Mouse (Mus musculus) heart, embryonic 12.5 days (tissue): ENCODE data around the gene Prkab1. TPM values are rescaled to one million over a fixed set of nuclear protein-coding genes. Genes with fewer than 3 reads are reported as not detected.

Source experiments
- ATAC-seq: fragments of 200-750 bp; cut with Nextera tagmentation; 2 replicates; pipeline ENCODE4 v1.8.0; 2017; ENCODE audit warnings: moderate TSS enrichment, moderate library complexity; ENCODE audit not compliant: insufficient number of reproducible peaks, low FRiP score
- H3K27ac ChIP-seq: fragments of 300-500 bp; sonication (generic); 2 replicates; pipeline ENCODE4 v1.5.1; 2016; ENCODE audit warnings: mild to moderate bottlenecking, moderate library complexity; ENCODE audit not compliant: poor library complexity, severe bottlenecking
- H3K27me3 ChIP-seq: fragments of 300-500 bp; sonication (generic); replicated peaks from 2 replicates; pipeline ENCODE4 v1.6.1; 2016; ENCODE audit warnings: mild to moderate bottlenecking, moderate library complexity
- H3K36me3 ChIP-seq: fragments of 300-500 bp; sonication (generic); 2 replicates; pipeline ENCODE4 v1.6.1; 2016; ENCODE audit warnings: mild to moderate bottlenecking, moderate library complexity
- H3K4me1 ChIP-seq: fragments of 300-500 bp; sonication (generic); replicated peaks from 2 replicates; pipeline ENCODE4 v1.6.1; 2016; ENCODE audit warnings: mild to moderate bottlenecking
- H3K4me2 ChIP-seq: fragments of 300-500 bp; sonication (generic); 2 replicates; pipeline ENCODE4 v1.6.1; 2016; ENCODE audit warnings: mild to moderate bottlenecking, moderate library complexity
- H3K4me3 ChIP-seq: fragments of 300-500 bp; sonication (generic); 2 replicates; pipeline ENCODE4 v1.5.1; 2016; ENCODE audit warnings: mild to moderate bottlenecking
- H3K9ac ChIP-seq: fragments of 300-500 bp; sonication (generic); 2 replicates; pipeline ENCODE4 v1.6.1; 2016; ENCODE audit warnings: mild to moderate bottlenecking, moderate library complexity
- H3K9me3 ChIP-seq: fragments of 300-500 bp; sonication (generic); replicated peaks from 2 replicates; pipeline ENCODE4 v1.6.1; 2016; ENCODE audit warnings: mild to moderate bottlenecking, moderate library complexity
- WGBS: fragments of 180-500 bp; shearing (Covaris S2); methylation state at CpG from one replicate; pipeline ENCODE4 v1.1.7; 2016; 5-methylcytosine and 5-hydroxymethylcytosine counted together
- polyA plus RNA-seq: library from polyadenylated mRNA; unstranded; fragments of >200 nt; fragmentation: Nextera tagmentation; extraction: Ambion mirVana; gene quantifications from 2 replicates; pipeline ENCODE4 v1.2.1, GENCODE M21; 2016

Gene Prkab1
- 52.2 and 54.9 TPM in 2 replicates for polyA plus RNA-seq

DNA sequence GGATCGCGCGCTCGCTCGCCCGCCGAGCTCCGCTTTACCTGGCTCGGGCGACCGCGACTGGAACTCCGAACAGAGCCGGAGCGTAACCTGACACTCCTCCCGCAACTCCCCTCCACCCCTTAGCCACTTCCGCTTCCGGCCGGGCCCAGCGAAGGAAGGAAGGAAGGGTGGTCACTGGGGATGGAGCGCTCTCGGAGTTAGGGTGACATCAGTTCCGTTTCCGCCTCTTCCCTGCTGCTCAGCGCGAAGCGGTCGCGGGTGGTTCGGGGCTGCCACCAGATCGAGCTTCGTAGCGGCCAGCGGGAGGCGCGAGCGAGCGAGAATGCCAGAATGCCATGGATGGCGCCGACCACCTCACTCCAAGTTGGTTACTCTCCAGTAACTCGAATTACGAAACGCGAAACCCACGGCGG, at the start of gene Prkab1:
Gene Prkab1 (minus strand): TSS at position 182 of the 413 bp plus-strand sequence.
- Histone ChIP-seq H3K27ac (peak within 1 kb of the TSS; percentile 76), H3K27me3 (no peaks in the 10 kb centered on the region), H3K4me2 (peak within 1 kb of the TSS; percentile 94), H3K4me3 (peak within 1 kb of the TSS; percentile 92), H3K9ac (peak within 1 kb of the TSS; percentile 94), H3K9me3 (no peaks in the 10 kb centered on the region), H3K4me1 (peaks cover 36% of the 10 kb centered on the region), H3K36me3 (peaks cover 23% of the 10 kb centered on the region)
- under 1% methylated on average over 38 of the region's 46 CpGs for WGBS
- ATAC-seq = peak; percentile 88

GRCm38 (mm10) chr5:116069618-116070017, 45.3 kb upstream of the Prkab1 start:
- no peaks in the 10 kb centered on the region for H3K36me3 ChIP-seq
- H3K9ac ChIP-seq = no peak overlapping the region
- WGBS = 94% methylated on average over 4 of the region's 4 CpGs
- H3K9me3 ChIP-seq = no peaks in the 10 kb centered on the region
- no peak overlapping the region for H3K4me3 ChIP-seq
- ATAC-seq = no peak
- no peak overlapping the region for H3K27ac ChIP-seq
- no peaks in the 10 kb centered on the region for H3K4me1 ChIP-seq
- no peaks in the 10 kb centered on the region for H3K27me3 ChIP-seq
- no peak overlapping the region for H3K4me2 ChIP-seq

- 0 out of 2 replicates have a peak, but pooled peaks cover 2% of the 10 kb centered on the region for H3K4me1 ChIP-seq
- no peak overlapping the region for H3K9ac ChIP-seq
- ATAC-seq = no peak
- no peak overlapping the region for H3K27ac ChIP-seq
- H3K4me2 ChIP-seq = no peak overlapping the region
- H3K9me3 ChIP-seq = no peaks in the 10 kb centered on the region
- H3K27me3 ChIP-seq = 0 out of 2 replicates have a peak, but pooled peaks cover 7% of the 10 kb centered on the region
- WGBS = 46% methylated on average over 6 of the region's 6 CpGs
- H3K36me3 ChIP-seq = no peaks in the 10 kb centered on the region
- no peak overlapping the region for H3K4me3 ChIP-seq
Measured at GRCm38 (mm10) chr5:116052826-116053225, 28.5 kb upstream of the Prkab1 start.

DNA sequence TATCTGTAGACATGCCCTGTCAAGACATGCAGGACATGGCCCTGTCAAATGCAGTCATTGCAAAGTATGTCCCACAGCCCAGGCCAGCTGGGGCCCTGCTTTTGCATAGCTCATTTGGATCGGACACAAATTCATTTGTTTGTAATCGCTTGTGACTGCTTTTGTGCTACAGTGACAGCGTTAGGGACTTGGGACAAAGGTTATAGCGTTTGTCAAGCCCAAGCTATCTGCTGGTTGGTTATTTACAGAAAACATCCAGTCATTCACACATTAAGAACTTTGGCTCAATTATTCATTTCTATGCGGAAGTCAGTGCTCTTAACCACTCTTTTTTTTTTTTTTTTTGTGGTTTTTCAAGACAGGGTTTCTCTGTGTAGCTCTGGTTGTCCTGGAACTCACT, 27.9 kb upstream of the Prkab1 start:
- Histone ChIP-seq H3K27ac (no peak overlapping the region), H3K4me2 (no peak overlapping the region), H3K4me1 (0 out of 2 replicates have a peak, but pooled peaks cover 2% of the 10 kb centered on the region), H3K27me3 (0 out of 2 replicates have a peak, but pooled peaks cover 7% of the 10 kb centered on the region), H3K36me3 (no peaks in the 10 kb centered on the region), H3K9me3 (no peaks in the 10 kb centered on the region), H3K9ac (no peak overlapping the region), H3K4me3 (no peak overlapping the region)
- no peak for ATAC-seq
- 75% methylated on average over 5 of the region's 5 CpGs for WGBS

DNA sequence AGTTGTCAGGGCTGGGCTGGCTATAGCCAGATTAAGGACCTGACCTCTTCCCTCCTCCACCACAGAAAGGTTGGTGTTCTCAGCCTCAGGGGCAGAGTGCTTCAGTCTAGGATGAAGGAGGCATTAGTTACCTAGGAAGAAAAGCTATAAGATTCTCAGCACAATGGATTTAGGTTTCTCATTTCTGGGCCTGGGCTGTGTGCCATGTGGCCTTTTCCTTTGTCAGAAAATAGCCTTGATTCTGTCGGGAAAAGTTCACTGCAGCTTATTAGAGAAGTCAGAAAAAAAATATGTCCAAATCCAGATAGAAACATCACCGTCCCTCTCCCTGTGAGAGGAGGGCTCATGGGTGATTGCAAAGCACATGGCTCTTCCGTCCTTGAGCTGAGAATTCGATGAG, 25.5 kb upstream of the Prkab1 start:
- no peak overlapping the region for H3K27ac ChIP-seq
- ATAC-seq = no peak
- H3K4me2 ChIP-seq = no peak overlapping the region
- 0 out of 2 replicates have a peak, but pooled peaks cover 7% of the 10 kb centered on the region for H3K27me3 ChIP-seq
- 75% methylated on average over 4 of the region's 4 CpGs for WGBS
- no peak overlapping the region for H3K9ac ChIP-seq
- H3K36me3 ChIP-seq = no peaks in the 10 kb centered on the region
- H3K9me3 ChIP-seq = no peaks in the 10 kb centered on the region
- 0 out of 2 replicates have a peak, but pooled peaks cover 2% of the 10 kb centered on the region for H3K4me1 ChIP-seq
- H3K4me3 ChIP-seq = no peak overlapping the region

- no peaks in the 10 kb centered on the region for H3K36me3 ChIP-seq
- H3K27me3 ChIP-seq = 0 out of 2 replicates have a peak, but pooled peaks cover 7% of the 10 kb centered on the region
- H3K27ac ChIP-seq = no peak overlapping the region
- no peak for ATAC-seq
- H3K9ac ChIP-seq = no peak overlapping the region
- H3K9me3 ChIP-seq = no peaks in the 10 kb centered on the region
- 66% methylated on average over 3 of the region's 3 CpGs for WGBS
- H3K4me3 ChIP-seq = no peak overlapping the region
- H3K4me1 ChIP-seq = 0 out of 2 replicates have a peak, but pooled peaks cover 2% of the 10 kb centered on the region
- H3K4me2 ChIP-seq = no peak overlapping the region
Measured at GRCm38 (mm10) chr5:116048321-116048720, 24.0 kb upstream of the Prkab1 start.

- H3K4me3 ChIP-seq = no peak overlapping the region
- H3K36me3 ChIP-seq = no peaks in the 10 kb centered on the region
- WGBS = 74% methylated on average over 4 of the region's 4 CpGs
- 0 out of 2 replicates have a peak, but pooled peaks cover 2% of the 10 kb centered on the region for H3K4me1 ChIP-seq
- no peak overlapping the region for H3K9ac ChIP-seq
- H3K4me2 ChIP-seq = no peak overlapping the region
- no peak overlapping the region for H3K27ac ChIP-seq
- H3K9me3 ChIP-seq = no peaks in the 10 kb centered on the region
- ATAC-seq = no peak
- no peaks in the 10 kb centered on the region for H3K27me3 ChIP-seq
Measured at GRCm38 (mm10) chr5:116046246-116046645, 21.9 kb upstream of the Prkab1 start.

GRCm38 (mm10) chr5:116045581-116045980, 21.3 kb upstream of the Prkab1 start:
- Histone ChIP-seq H3K36me3 (no peaks in the 10 kb centered on the region), H3K9ac (no peak overlapping the region), H3K4me1 (0 out of 2 replicates have a peak, but pooled peaks cover 2% of the 10 kb centered on the region), H3K27me3 (0 out of 2 replicates have a peak, but pooled peaks cover 4% of the 10 kb centered on the region), H3K4me2 (no peak overlapping the region), H3K4me3 (no peak overlapping the region), H3K27ac (no peak overlapping the region), H3K9me3 (no peaks in the 10 kb centered on the region)
- 80% methylated on average over 8 of the region's 8 CpGs for WGBS
- ATAC-seq = no peak

GRCm38 (mm10) chr5:116042241-116042640, 17.9 kb upstream of the Prkab1 start:
- WGBS = 57% methylated on average over 7 of the region's 7 CpGs
- no peak overlapping the region for H3K27ac ChIP-seq
- H3K4me3 ChIP-seq = no peak overlapping the region
- H3K27me3 ChIP-seq = 0 out of 2 replicates have a peak, but pooled peaks cover 8% of the 10 kb centered on the region
- H3K4me2 ChIP-seq = no peak overlapping the region
- no peaks in the 10 kb centered on the region for H3K9me3 ChIP-seq
- ATAC-seq = no peak
- no peak overlapping the region for H3K9ac ChIP-seq
- no peaks in the 10 kb centered on the region for H3K4me1 ChIP-seq
- no peaks in the 10 kb centered on the region for H3K36me3 ChIP-seq

GRCm38 (mm10) chr5:116039706-116040105, 15.4 kb upstream of the Prkab1 start:
- ATAC-seq = no peak
- Histone ChIP-seq H3K36me3 (no peaks in the 10 kb centered on the region), H3K27me3 (0 out of 2 replicates have a peak, but pooled peaks cover 15% of the 10 kb centered on the region), H3K4me1 (no peaks in the 10 kb centered on the region), H3K9me3 (0 out of 2 replicates have a peak, but pooled peaks cover 5% of the 10 kb centered on the region), H3K4me3 (0 out of 2 replicates have a peak overlapping the region, but pooled peaks have one; percentile 4), H3K27ac (no peak overlapping the region), H3K9ac (no peak overlapping the region), H3K4me2 (peak overlapping the region; percentile 39)
- WGBS = 26% methylated on average over 11 of the region's 11 CpGs

DNA sequence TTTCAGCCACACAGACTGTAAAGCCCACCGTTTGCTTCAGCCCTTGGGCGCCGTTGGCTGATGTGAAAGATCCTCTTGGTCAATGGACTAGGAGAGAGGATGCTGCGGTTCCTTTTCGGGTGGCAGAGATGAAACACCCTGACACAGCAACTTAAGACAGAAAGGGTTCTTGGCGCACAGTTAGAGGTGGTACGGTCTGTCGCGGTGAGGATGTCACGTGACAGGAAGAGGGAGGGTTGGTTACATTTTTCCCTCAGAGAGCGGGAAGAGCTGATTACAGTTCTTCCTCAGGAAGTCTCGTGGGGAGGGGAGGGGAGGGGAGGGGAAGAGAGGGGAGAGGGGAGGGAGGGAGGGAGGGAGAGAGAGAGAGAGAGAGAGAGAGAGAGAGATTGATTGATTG, 13.4 kb upstream of the Prkab1 start:
- ATAC-seq = no peak
- Histone ChIP-seq H3K27me3 (0 out of 2 replicates have a peak, but pooled peaks cover 15% of the 10 kb centered on the region), H3K36me3 (no peaks in the 10 kb centered on the region), H3K9ac (no peak overlapping the region), H3K9me3 (0 out of 2 replicates have a peak, but pooled peaks cover 5% of the 10 kb centered on the region), H3K27ac (no peak overlapping the region), H3K4me1 (no peaks in the 10 kb centered on the region), H3K4me3 (no peak overlapping the region), H3K4me2 (no peak overlapping the region)
- 47% methylated on average over 11 of the region's 12 CpGs for WGBS
